Mouse (Mus musculus): ENCODE measurements around the gene 1600014C23Rik.

1600014C23Rik gene

DNA sequence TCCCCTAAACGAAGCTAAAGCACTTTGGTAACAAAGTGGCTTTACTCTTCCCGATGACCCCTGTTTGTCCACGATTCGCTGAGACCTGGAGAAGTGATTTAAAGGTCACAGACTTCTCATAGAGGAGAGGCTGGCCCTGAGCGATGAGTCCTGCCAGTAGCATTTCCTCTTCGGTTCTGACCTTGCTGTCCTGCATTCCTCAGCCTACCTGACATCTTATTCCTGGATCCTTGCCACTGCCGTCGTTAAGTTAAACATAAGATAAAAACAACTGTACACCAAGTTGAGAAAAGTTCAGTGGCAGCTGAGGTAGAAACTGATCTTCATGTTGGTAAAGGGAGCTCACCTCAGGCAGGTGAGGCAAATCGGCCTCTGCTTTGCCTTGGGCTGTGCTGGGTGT, 44.5 kb downstream of the 1600014C23Rik start:
- no peak for DNase-seq (ENCODE audit: low read depth)

DNA sequence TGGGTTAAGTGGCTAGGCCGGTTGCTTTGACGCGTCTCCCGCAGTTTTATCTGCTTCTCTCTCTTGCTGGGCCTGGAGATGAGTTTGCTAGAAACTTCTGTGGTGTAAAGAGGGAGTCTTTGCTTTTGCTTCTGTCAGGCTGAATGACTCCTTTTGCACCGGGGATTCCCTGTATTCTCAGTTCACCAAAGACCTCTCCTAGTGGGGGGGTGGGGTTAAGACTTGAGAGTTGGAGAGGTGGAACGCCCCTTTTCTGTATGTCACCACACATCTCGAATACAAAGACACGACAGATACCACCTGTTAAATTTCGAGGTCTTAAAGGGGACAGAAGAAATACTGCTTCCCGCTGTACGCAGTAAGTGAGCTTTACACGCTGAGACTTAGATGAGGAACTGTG, 46.9 kb downstream of the 1600014C23Rik start, which contains the start of gene Tmem63b:
Gene Tmem63b (minus strand): TSS at position 190 of the 400 bp plus-strand sequence.
- DNase-seq (ENCODE audit: low read depth) = peak; percentile 29

DNA sequence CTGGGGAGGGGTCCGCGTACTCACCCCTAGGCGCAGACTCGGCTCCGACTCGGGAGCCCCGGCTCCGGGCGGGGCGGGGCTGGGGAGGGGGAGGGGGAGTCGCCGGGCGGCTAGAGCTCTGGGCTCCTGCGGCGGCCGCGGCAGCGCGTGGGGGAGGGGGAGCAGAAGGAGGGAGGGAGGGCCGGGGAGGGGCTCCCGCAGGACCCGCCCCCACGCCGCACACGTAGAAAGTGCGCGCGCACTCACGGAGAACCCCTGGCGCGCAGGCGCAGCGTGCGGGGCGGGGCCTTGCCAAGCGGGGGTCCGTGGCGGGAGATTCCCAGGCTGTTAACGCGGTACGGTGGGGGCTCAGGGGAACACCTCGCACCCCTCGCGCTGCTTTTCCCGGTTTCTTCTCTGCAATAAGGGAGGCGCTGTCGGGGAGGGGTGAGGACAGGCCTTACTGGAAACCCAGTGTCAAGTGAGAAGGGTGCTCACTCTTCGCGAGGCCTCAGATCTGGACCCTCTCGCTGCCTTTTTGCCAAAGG, 47.5 kb downstream of the 1600014C23Rik start, which contains the start of gene Mrpl14:
Gene Mrpl14 (plus strand): TSS at position 230 of the 527 bp plus-strand sequence.
- DNase-seq (ENCODE audit: low read depth) = peak; percentile 98

DNA sequence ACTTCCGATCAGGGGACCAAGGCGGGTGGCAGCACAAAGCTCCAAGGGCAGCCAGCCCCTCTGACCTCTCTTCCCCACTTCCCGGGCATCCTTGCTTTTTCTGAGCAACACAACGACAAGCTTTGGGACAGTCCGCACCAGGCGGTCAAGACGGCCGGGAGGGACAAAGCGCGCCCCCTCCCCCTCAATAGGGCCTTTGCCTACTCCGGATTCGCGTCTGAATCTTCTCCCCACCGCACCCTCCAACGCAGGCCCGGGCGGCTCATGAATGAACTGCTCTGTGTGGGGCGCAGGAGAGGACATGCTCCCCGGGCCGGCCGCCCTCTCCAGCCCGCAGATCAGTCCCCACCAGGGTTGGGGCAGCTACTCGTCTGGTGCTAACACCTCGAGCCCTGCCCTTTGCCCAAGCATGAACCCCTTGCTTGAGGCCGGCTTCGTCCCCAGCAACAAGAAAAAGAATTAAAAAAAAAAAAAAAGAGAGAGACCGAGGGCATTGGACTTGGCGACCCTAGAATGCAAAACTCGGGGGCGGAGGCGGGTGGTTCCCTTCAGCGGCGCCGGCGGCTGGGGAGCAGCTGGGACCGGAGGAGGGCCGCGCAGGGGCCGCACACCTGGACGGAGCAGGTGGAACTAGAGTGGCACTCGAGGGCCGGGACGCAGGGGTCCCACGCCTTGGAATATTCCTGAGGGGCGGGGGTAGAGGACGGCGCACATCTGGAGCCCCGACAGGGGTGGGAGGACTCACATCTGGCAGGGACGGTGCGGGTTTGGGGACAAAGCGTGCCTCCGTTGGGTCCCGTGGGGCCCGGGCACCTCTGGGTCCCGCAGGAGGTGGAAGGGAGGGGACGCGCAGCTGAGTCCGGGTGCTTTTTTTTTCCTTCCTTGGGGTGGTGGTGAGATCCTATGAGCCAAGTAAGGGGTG, 48.2 kb downstream of the 1600014C23Rik start:
- peak; percentile 63 for DNase-seq (ENCODE audit: low read depth)

DNA sequence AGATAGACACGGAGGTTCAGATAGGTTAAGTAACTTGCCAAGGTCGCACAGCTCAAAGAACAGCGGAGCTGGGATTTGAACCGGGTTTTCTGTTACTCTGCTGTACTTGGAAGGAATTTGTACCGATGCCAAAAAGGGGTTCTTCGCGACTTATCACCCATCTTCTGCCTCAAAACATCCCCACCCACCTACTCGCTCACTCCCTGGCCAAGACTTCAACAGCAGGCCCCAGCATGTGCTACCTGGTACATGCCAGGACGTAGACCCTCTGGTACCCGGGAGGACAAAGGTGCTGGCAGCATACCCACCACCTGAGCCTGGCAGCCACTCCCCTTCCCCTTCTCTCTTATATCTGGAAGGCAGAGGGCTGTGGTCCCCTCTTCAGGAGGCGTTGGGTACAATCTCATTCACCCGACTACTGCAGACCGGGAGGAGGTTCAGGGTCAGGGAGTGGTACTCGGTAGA, 48.9 kb downstream of the 1600014C23Rik start:
- DNase-seq (ENCODE audit: low read depth) = peak; percentile 22

Measured in NIH3T3 (cell line).